Mouse (Mus musculus) small intestine, adult 2 months (tissue): ENCODE measurements around the gene Cryga.

Source experiments
- CTCF ChIP-seq: fragments of 200-500 bp; IDR thresholded peaks from 2 replicates; pipeline ENCODE4 v1.5.1; 2012; ENCODE audit warnings: low read depth, mild to moderate bottlenecking, control low read depth, inconsistent platforms, low read length, moderate library complexity, mixed read lengths; ENCODE audit not compliant: insufficient replicate concordance, insufficient read length; ENCODE audit errors: extremely low read depth
- POLR2A ChIP-seq: fragments of 200-500 bp; IDR thresholded peaks from 2 replicates; pipeline ENCODE4 v1.6.1; 2012; ENCODE audit warnings: low read depth, mild to moderate bottlenecking, control low read depth, inconsistent platforms, low read length, moderate library complexity

GRCm38 (mm10) chr1:65119438-65119837, 16.3 kb upstream of the Cryga start, which contains the start of gene Gm28845:
- TF ChIP-seq CTCF (no peak), POLR2A (no peak)
